Mouse (Mus musculus) liver, embryonic 14.5 days (tissue): Measurements from ENCODE around the gene Tlx2.

Experiments
- CTCF ChIP-seq: IDR thresholded peaks from 2 replicates; pipeline ENCODE4 v1.5.1; 2016; ENCODE audit warnings: antibody characterized with exemption, low read depth, control low read depth
- EP300 ChIP-seq: IDR thresholded peaks from 2 replicates; pipeline ENCODE4 v1.6.1; 2016; ENCODE audit warnings: antibody characterized with exemption, low read depth

GRCm38 (mm10) chr6:83095968-83096367 is 25.9 kb upstream of the Tlx2 start:
- TF ChIP-seq CTCF (no peak), EP300 (no peak)
